Mouse (Mus musculus) ES-Bruce4 (cell line): ENCODE measurements around the gene E2f4. TPM values are rescaled to one million over a fixed set of nuclear protein-coding genes. Genes with fewer than 3 reads are reported as not detected.

Experiments
- H3K27ac ChIP-seq: 2 replicates; pipeline ENCODE4 v1.5.1; 2012; ENCODE audit warnings: low read length, inconsistent platforms; ENCODE audit not compliant: insufficient read depth
- H3K27me3 ChIP-seq: 2 replicates; pipeline ENCODE4 v1.6.1; 2012; ENCODE audit warnings: mild to moderate bottlenecking, low read length, inconsistent platforms; ENCODE audit not compliant: control insufficient read depth, poor library complexity, insufficient read depth, severe bottlenecking
- H3K36me3 ChIP-seq: 2 replicates; pipeline ENCODE4 v1.6.1; 2012; ENCODE audit warnings: inconsistent platforms, mild to moderate bottlenecking, low read length, moderate library complexity; ENCODE audit not compliant: control insufficient read depth, poor library complexity, insufficient read depth, severe bottlenecking
- H3K4me1 ChIP-seq: one replicate; pipeline ENCODE4 v1.8.1; 2011; ENCODE audit warnings: low read length; ENCODE audit not compliant: control insufficient read depth, insufficient read depth
- H3K4me3 ChIP-seq: 2 replicates; pipeline ENCODE4 v1.5.1; 2011; ENCODE audit warnings: low read depth, mild to moderate bottlenecking, low read length
- H3K9ac ChIP-seq: 2 replicates; pipeline ENCODE4 v1.6.1; 2012; ENCODE audit warnings: low read depth, mild to moderate bottlenecking, inconsistent platforms; ENCODE audit not compliant: poor library complexity, severe bottlenecking
- H3K9me3 ChIP-seq: replicated peaks from 2 replicates; pipeline ENCODE4 v1.6.1; 2012; ENCODE audit warnings: mild to moderate bottlenecking, low read length, inconsistent platforms; ENCODE audit not compliant: control insufficient read depth, poor library complexity, insufficient read depth, severe bottlenecking
- CTCF ChIP-seq: IDR thresholded peaks from one replicate; pipeline ENCODE4 v1.8.1; 2011; ENCODE audit warnings: low read depth, low read length
- EP300 ChIP-seq: IDR thresholded peaks from 2 replicates; pipeline ENCODE4 v1.6.1; 2011; ENCODE audit warnings: low read depth, low read length; ENCODE audit not compliant: insufficient read depth
- POLR2A ChIP-seq: IDR thresholded peaks from one replicate; pipeline ENCODE4 v1.8.1; 2011; ENCODE audit warnings: low read length; ENCODE audit not compliant: insufficient read depth
- polyA plus RNA-seq: library from polyadenylated mRNA; stranded (reverse); fragments of >200 nt; gene quantifications from 2 replicates; pipeline ENCODE4 v1.2.4, GENCODE M21; 2011; ENCODE audit warnings: low read depth; ENCODE audit not compliant: missing spikeins, insufficient read depth, insufficient read length

The E2f4 gene
- polyA plus RNA-seq, 1 experiment = 104 TPM

- TF ChIP-seq CTCF (no peak), POLR2A (no peak), EP300 (no peak)
- Histone ChIP-seq H3K4me3 (peak within 1 kb of the TSS; percentile 31), H3K36me3 (no peaks in the 10 kb centered on the region), H3K9me3 (no peaks in the 10 kb centered on the region), H3K4me1 (peaks cover 2% of the 10 kb centered on the region), H3K27ac (no peak within 1 kb of the TSS), H3K27me3 (peaks cover 10% of the 10 kb centered on the region), H3K9ac (peak within 1 kb of the TSS; percentile 9; the same call in 1 of the 2 replicates)
Measured at GRCm38 (mm10) chr8:105275840-105276239, 21.6 kb upstream of the E2f4 start, which contains the start of gene Nol3. Gene Nol3, plus strand, starts transcription at chr8:105276140.

DNA sequence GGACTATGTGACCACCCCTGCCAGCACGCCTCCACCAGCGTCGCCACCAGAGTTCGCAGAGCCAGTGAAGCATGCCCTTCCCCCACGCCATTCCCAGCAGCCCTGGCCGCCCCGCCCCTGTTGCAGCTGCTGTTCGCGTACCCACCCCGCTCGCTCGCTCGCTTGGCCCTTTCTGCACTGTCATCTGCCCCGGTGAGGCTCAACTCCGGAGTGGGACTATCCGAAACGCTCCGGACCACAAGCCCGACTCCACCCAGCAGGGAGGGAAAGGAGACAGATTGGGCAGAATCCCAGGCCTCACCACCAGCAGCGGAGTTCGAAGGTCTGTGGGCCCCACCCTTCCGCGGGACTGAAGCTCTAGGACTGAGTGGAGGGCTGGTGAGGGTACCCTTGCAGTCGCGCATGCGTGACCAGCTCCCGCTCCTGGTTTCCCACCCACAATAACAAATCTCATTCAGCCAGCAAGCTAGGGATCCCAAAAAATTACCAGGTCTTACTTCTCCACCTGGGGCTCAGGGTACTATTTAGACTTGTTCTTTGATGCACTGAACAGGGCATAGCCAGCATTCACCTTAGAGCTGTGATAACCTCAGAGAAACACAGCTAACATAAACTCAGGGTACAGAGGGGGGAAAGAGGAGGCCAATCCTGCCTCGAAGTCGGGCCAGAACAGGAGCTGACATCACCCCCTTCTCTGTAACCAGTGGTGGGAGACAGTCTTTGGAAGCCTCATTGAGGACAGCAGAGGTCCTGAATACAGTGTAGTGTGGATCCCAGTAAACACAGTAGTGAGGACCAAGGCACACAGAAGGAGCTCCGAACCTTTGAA, 21.0 kb upstream of the E2f4 start:
- Histone ChIP-seq H3K27me3 (peaks cover 7% of the 10 kb centered on the region), H3K4me3 (peak overlapping the region; percentile 31), H3K4me1 (no peaks in the 10 kb centered on the region), H3K27ac (no peak overlapping the region), H3K9ac (peak overlapping the region; percentile 9; the same call in 1 of the 2 replicates), H3K9me3 (no peaks in the 10 kb centered on the region), H3K36me3 (no peaks in the 10 kb centered on the region)
- TF ChIP-seq EP300 (0 out of 2 replicates have a peak, but pooled peaks have one; percentile 7), CTCF (no peak)

GRCm38 (mm10) chr8:105278911-105279334, 18.5 kb upstream of the E2f4 start:
- TF ChIP-seq POLR2A (no peak), CTCF (peak; percentile 5)
- Histone ChIP-seq H3K9me3 (no peaks in the 10 kb centered on the region), H3K4me3 (peak overlapping the region; percentile 12), H3K36me3 (no peaks in the 10 kb centered on the region), H3K27me3 (peaks cover 4% of the 10 kb centered on the region), H3K4me1 (no peaks in the 10 kb centered on the region), H3K9ac (no peak overlapping the region), H3K27ac (no peak overlapping the region)

DNA sequence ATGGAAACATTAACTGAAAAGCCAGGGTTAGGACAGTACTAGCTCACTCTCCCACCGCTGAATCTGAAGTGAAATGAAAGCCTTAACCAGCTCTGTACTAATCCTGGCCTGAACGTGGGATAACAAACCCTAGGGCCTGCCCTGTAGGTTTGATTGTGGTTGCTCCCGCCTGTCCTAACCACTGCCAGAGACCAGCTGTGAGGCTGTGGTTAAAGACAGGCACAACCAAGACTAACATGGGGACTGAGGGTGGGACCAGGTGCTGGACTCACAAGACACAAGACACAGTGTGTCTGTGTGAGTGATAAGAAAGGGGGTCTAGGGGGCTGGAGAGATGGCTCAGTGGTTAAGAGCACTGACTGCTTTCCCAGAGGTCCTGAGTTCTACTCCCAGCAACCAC, 16.9 kb upstream of the E2f4 start:
- no peak overlapping the region for H3K4me3 ChIP-seq
- H3K9me3 ChIP-seq = no peaks in the 10 kb centered on the region
- no peak for TF ChIP-seq POLR2A
- no peak for TF ChIP-seq EP300
- TF ChIP-seq CTCF = no peak
- no peaks in the 10 kb centered on the region for H3K4me1 ChIP-seq
- peaks cover 4% of the 10 kb centered on the region for H3K27me3 ChIP-seq
- H3K27ac ChIP-seq = no peak overlapping the region
- no peaks in the 10 kb centered on the region for H3K36me3 ChIP-seq
- no peak overlapping the region for H3K9ac ChIP-seq

DNA sequence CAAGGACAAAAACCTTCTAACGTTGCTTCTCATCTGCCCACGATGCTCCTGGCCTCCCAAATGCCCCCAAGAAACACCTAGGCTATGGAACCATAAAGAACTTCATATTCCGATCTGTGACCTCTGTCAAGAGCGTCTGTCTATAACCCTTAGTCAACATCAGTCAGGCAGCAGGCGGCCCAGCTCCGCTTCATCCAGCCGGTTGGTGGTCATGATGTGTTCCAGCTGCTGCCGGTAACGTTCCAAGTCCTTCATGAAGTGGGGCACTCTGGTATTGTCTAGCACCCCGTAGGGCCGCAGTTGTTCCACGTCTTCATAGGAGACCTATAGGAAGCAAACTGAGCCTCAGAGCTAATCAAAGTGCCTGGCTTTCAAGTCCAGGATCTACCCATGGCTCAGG, 15.6 kb upstream of the E2f4 start:
- H3K36me3 ChIP-seq = no peaks in the 10 kb centered on the region
- no peak overlapping the region for H3K4me3 ChIP-seq
- peaks cover 4% of the 10 kb centered on the region for H3K27me3 ChIP-seq

GRCm38 (mm10) chr8:105282239-105282638, 15.2 kb upstream of the E2f4 start:
- Histone ChIP-seq H3K9me3 (no peaks in the 10 kb centered on the region), H3K36me3 (no peaks in the 10 kb centered on the region), H3K27me3 (peaks cover 4% of the 10 kb centered on the region; the same call in 1 of the 2 replicates), H3K4me3 (no peak overlapping the region), H3K9ac (no peak overlapping the region), H3K27ac (no peak overlapping the region), H3K4me1 (peaks cover 2% of the 10 kb centered on the region)
- TF ChIP-seq POLR2A = no peak
- TF ChIP-seq CTCF = no peak
- no peak for TF ChIP-seq EP300

More for the DNA sequence above, 15.6 kb upstream of the E2f4 start:
- Histone ChIP-seq H3K9ac (no peak overlapping the region), H3K9me3 (no peaks in the 10 kb centered on the region), H3K4me1 (peaks cover 2% of the 10 kb centered on the region), H3K27ac (no peak overlapping the region)
- TF ChIP-seq EP300 (no peak), POLR2A (no peak), CTCF (no peak)
